Mouse (Mus musculus) erythroblast, embryonic 14.5 days (primary cell): ENCODE data around the gene Gm6525.

ENCODE experiments used
- GATA1 ChIP-seq: IDR thresholded peaks from 2 replicates; pipeline ENCODE4 v1.6.1; 2012; ENCODE audit warnings: low read length, inconsistent platforms, mixed read lengths
- TAL1 ChIP-seq: IDR thresholded peaks from 3 replicates; pipeline ENCODE4 v1.6.1; 2012; ENCODE audit warnings: low read length, inconsistent platforms, mixed read lengths

GRCm38 (mm10) chr3:84207366-84207765 lies 33.5 kb downstream of the Gm6525 start:
- TF ChIP-seq GATA1 (no peak), TAL1 (no peak)
